Mouse (Mus musculus) MEL (cell line): ENCODE measurements at regions not wholly inside any gene's neighbourhood (a gene's known extent, or its start where the extent isn't known, plus 50 kb on each side); places are given as distances from the start of the nearest gene placed in this dataset.

Experiments
- CHD2 ChIP-seq: IDR thresholded peaks from 2 replicates; pipeline ENCODE4 v1.6.1; 2011; ENCODE audit warnings: low read length, improper control_type of control experiment
- CTCF ChIP-seq, 3 experiments: IDR thresholded peaks in 2 of 3; conservative IDR thresholded peaks in 1 of 3; 2 replicates each; pipeline ENCODE4 v1.5.1; 2011 to 2012; ENCODE audit warnings: low read length in 3 of 3, low read depth in 2 of 3, mild to moderate bottlenecking in 2 of 3, improper control_type of control experiment in 1 of 3, inconsistent platforms in 1 of 3, mixed read lengths in 1 of 3, moderate library complexity in 1 of 3; ENCODE audit not compliant: control insufficient read depth in 1 of 3, insufficient read depth in 1 of 3, poor library complexity in 1 of 3, severe bottlenecking in 1 of 3
- E2F4 ChIP-seq: IDR thresholded peaks from 2 replicates; pipeline ENCODE4 v1.6.1; 2011; ENCODE audit warnings: low read depth, low read length, improper control_type of control experiment, borderline replicate concordance
- ELF1 ChIP-seq: IDR thresholded peaks from 2 replicates; pipeline ENCODE4 v1.6.1; 2014; ENCODE audit warnings: low read depth, mild to moderate bottlenecking, inconsistent platforms, low read length, improper control_type of control experiment, moderate library complexity
- EP300 ChIP-seq, 2 experiments: IDR thresholded peaks; 2 replicates each; pipeline ENCODE4 v1.6.1; 2011; ENCODE audit warnings: improper control_type of control experiment in 2 of 2, low read length in 2 of 2, low read depth in 1 of 2, mild to moderate bottlenecking in 1 of 2
- GATA1 ChIP-seq: IDR thresholded peaks from 2 replicates; pipeline ENCODE4 v1.6.1; 2011; ENCODE audit warnings: low read depth, low read length, improper control_type of control experiment
- KAT2A ChIP-seq: conservative IDR thresholded peaks from 2 replicates; pipeline ENCODE4 v1.6.1; 2012; ENCODE audit warnings: low read depth, low read length, improper control_type of control experiment, inconsistent platforms
- MAX ChIP-seq: IDR thresholded peaks from 2 replicates; pipeline ENCODE4 v1.6.1; 2011; ENCODE audit warnings: low read length, improper control_type of control experiment
- POLR2A ChIP-seq, 2 experiments: IDR thresholded peaks; 2 replicates each; pipeline ENCODE4 v1.6.1; 2011 to 2012; ENCODE audit warnings: low read length in 2 of 2, mild to moderate bottlenecking in 2 of 2, control low read depth in 1 of 2, improper control_type of control experiment in 1 of 2, low read depth in 1 of 2, moderate library complexity in 1 of 2; ENCODE audit not compliant: control insufficient read depth in 1 of 2, insufficient read depth in 1 of 2, poor library complexity in 1 of 2
- TBP ChIP-seq: IDR thresholded peaks from 2 replicates; pipeline ENCODE4 v1.8.0; 2011; ENCODE audit warnings: low read depth, low read length, improper control_type of control experiment
- USF1 ChIP-seq: IDR thresholded peaks from 2 replicates; pipeline ENCODE4 v1.6.1; 2014; ENCODE audit warnings: low read depth, mild to moderate bottlenecking, inconsistent platforms, low read length, improper control_type of control experiment, moderate library complexity
- ZNF384 ChIP-seq: IDR thresholded peaks from 2 replicates; pipeline ENCODE4 v1.6.1; 2012; ENCODE audit warnings: low read depth, mild to moderate bottlenecking, inconsistent platforms, low read length, improper control_type of control experiment

DNA sequence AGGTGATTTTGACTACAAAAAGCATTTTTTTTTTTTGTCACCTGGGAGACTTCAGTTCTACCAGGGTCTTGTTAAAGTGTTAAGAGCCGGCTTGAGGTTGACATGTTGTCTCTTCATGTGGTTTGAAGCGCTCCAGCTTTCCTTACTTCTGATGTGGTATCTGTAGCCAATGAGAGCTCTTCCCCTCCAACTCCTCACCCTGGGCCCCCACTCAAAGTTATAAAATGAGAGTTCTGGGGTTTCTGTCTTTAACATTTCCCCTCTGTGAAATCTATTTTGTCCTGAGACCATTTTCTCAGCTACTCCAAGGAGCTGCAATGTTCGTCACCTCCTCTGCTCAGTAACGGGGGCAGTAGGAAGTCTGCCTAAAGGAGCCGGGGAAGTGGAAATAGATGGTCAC, 369.1 kb downstream of the Cog6 start:
- TF ChIP-seq CTCF (IDR thresholded peaks at IDR 0.05 in 2 of 3, conservative IDR thresholded peaks at IDR 0.05 in 1 of 3; ENCODE audit: control insufficient read depth in 1 of 3, insufficient read depth in 1 of 3, low read depth in 2 of 3, low read length in 3 of 3, poor library complexity in 1 of 3, severe bottlenecking in 1 of 3) (no peak), KAT2A (no peak), GATA1 (no peak), POLR2A (IDR thresholded peaks at IDR 0.05; ENCODE audit: control insufficient read depth in 1 of 2, insufficient read depth in 1 of 2, low read depth in 1 of 2, low read length in 2 of 2, poor library complexity in 1 of 2) (no peak), EP300 (IDR thresholded peaks at IDR 0.05; ENCODE audit: low read depth in 1 of 2, low read length in 2 of 2) (no peak), ZNF384 (no peak), ELF1 (no peak), USF1 (no peak), CHD2 (no peak), MAX (no peak), TBP (no peak), E2F4 (no peak)
